Mouse (Mus musculus): ENCODE measurements around the gene Mtg1.

Mtg1 gene

GRCm38 (mm10) chr7:140188391-140189328 lies 51.3 kb downstream of the Mtg1 start:
- no peak for DNase-seq (ENCODE audit: low spot score in 2 of 2)

- DNase-seq (ENCODE audit: low spot score in 2 of 2), result no peak
These were observed 53.1 kb downstream of the Mtg1 start for GRCm38 (mm10) chr7:140190435-140190834.

- DNase-seq (ENCODE audit: low spot score in 2 of 2), result no peak
These were observed 55.1 kb downstream of the Mtg1 start for GRCm38 (mm10) chr7:140192445-140192844.

GRCm38 (mm10) chr7:140192851-140193250 lies 55.5 kb downstream of the Mtg1 start:
- DNase-seq (ENCODE audit: low spot score in 2 of 2), result no peak

- no peak for DNase-seq (ENCODE audit: low spot score in 2 of 2)
These were observed 56.7 kb downstream of the Mtg1 start for GRCm38 (mm10) chr7:140194031-140194430.

GRCm38 (mm10) chr7:140196002-140196401 lies 58.6 kb downstream of the Mtg1 start:
- DNase-seq (ENCODE audit: low spot score in 2 of 2), result no peak

All from spleen, postnatal 14 days (tissue).